Mouse (Mus musculus) hindbrain, embryonic 14.5 days (tissue): ENCODE results near the gene Foxn3. TPM values are rescaled to one million over a fixed set of nuclear protein-coding genes. Genes with fewer than 3 reads are reported as not detected.

Source experiments
- ATAC-seq: fragments of 200-750 bp; cut with Nextera tagmentation; 2 replicates; pipeline ENCODE4 v1.8.0; 2017; ENCODE audit warnings: moderate number of reproducible peaks, mild to moderate bottlenecking, moderate TSS enrichment, moderate library complexity; ENCODE audit not compliant: low FRiP score
- DNase-seq: peaks from one replicate; pipeline ENCODE4 v3.0.0-alpha.2; 2015; ENCODE audit warnings: low spot score
- H3K27ac ChIP-seq: fragments of 300-500 bp; sonication (generic); 2 replicates; pipeline ENCODE4 v1.5.1; 2014; ENCODE audit warnings: mild to moderate bottlenecking, moderate library complexity
- H3K27me3 ChIP-seq: fragments of 300-500 bp; sonication (generic); 2 replicates; pipeline ENCODE4 v1.6.1; 2014; ENCODE audit warnings: mild to moderate bottlenecking, low read length, mixed read lengths; ENCODE audit not compliant: control insufficient read depth, insufficient read depth
- H3K36me3 ChIP-seq: fragments of 300-500 bp; sonication (generic); replicated peaks from 2 replicates; pipeline ENCODE4 v1.6.1; 2014; ENCODE audit not compliant: control insufficient read depth, insufficient read depth
- H3K4me1 ChIP-seq: fragments of 300-500 bp; sonication (generic); replicated peaks from 2 replicates; pipeline ENCODE4 v1.6.1; 2014; ENCODE audit warnings: antibody characterized with exemption, low read length, mixed read lengths; ENCODE audit not compliant: control insufficient read depth, insufficient read depth
- H3K4me2 ChIP-seq: fragments of 300-500 bp; sonication (generic); replicated peaks from 2 replicates; pipeline ENCODE4 v1.6.1; 2014; ENCODE audit warnings: mild to moderate bottlenecking, moderate library complexity
- H3K4me3 ChIP-seq: fragments of 300-500 bp; sonication (generic); replicated peaks from 2 replicates; pipeline ENCODE4 v1.5.1; 2014; ENCODE audit warnings: mild to moderate bottlenecking, low read length
- H3K9ac ChIP-seq: fragments of 300-500 bp; sonication (generic); 2 replicates; pipeline ENCODE4 v1.6.1; 2014
- H3K9me3 ChIP-seq: fragments of 300-500 bp; sonication (generic); 2 replicates; pipeline ENCODE4 v1.6.1; 2016; ENCODE audit warnings: low read length; ENCODE audit not compliant: control insufficient read depth
- WGBS: fragments of 180-500 bp; shearing (Covaris S2); extraction: QIAGEN DNeasy Blood & Tissue Kit; methylation state at CpG from one replicate; pipeline ENCODE4 v1.1.7; 2014; 5-methylcytosine and 5-hydroxymethylcytosine counted together
- polyA plus RNA-seq: library from polyadenylated mRNA; unstranded; fragments of >200 nt; fragmentation: Nextera tagmentation; extraction: Ambion mirVana; gene quantifications from 2 replicates; pipeline ENCODE4 v1.2.1, GENCODE M21; 2014

The Foxn3 gene
- polyA plus RNA-seq, 1 experiment from 2014 or later = 84.9 TPM

GRCm38 (mm10) chr12:99407318-99407716, 156.1 kb downstream of the Foxn3 start:
- H3K4me1 ChIP-seq = 0 out of 2 replicates have a peak, but pooled peaks cover 4% of the 10 kb centered on the region
- H3K9me3 ChIP-seq = no peaks in the 10 kb centered on the region
- H3K27ac ChIP-seq = no peak overlapping the region
- no peak overlapping the region for H3K4me3 ChIP-seq
- WGBS = 72% methylated on average over 6 of the region's 6 CpGs
- no peak overlapping the region for H3K4me2 ChIP-seq
- no peak overlapping the region for H3K9ac ChIP-seq
- DNase-seq (no peak), ATAC-seq (no peak)
- no peaks in the 10 kb centered on the region for H3K27me3 ChIP-seq
- no peaks in the 10 kb centered on the region for H3K36me3 ChIP-seq

- Histone ChIP-seq H3K27ac (no peak overlapping the region), H3K9me3 (no peaks in the 10 kb centered on the region), H3K4me1 (0 out of 2 replicates have a peak, but pooled peaks cover 4% of the 10 kb centered on the region), H3K4me2 (no peak overlapping the region), H3K4me3 (no peak overlapping the region), H3K27me3 (no peaks in the 10 kb centered on the region), H3K9ac (no peak overlapping the region), H3K36me3 (no peaks in the 10 kb centered on the region)
- DNase-seq (no peak), ATAC-seq (no peak)
- whole genome bisulfite sequencing = 62% methylated on average over 15 of the region's 15 CpGs
These were observed 156.6 kb downstream of the Foxn3 start for GRCm38 (mm10) chr12:99406697-99407317.

- Histone ChIP-seq H3K9ac (no peak overlapping the region), H3K4me1 (0 out of 2 replicates have a peak, but pooled peaks cover 4% of the 10 kb centered on the region), H3K4me2 (no peak overlapping the region), H3K27ac (no peak overlapping the region), H3K4me3 (no peak overlapping the region), H3K36me3 (no peaks in the 10 kb centered on the region), H3K9me3 (no peaks in the 10 kb centered on the region), H3K27me3 (no peaks in the 10 kb centered on the region)
- no peak for DNase-seq
- peak; percentile 59; the same call in 1 of the 2 replicates for ATAC-seq
- WGBS = 15% methylated on average over 9 of the region's 9 CpGs
These were observed 157.1 kb downstream of the Foxn3 start for GRCm38 (mm10) chr12:99406254-99406653.

GRCm38 (mm10) chr12:99405401-99405800, 158.0 kb downstream of the Foxn3 start:
- WGBS = 78% methylated on average over 4 of the region's 4 CpGs

GRCm38 (mm10) chr12:99403004-99403403, 160.4 kb downstream of the Foxn3 start:
- Histone ChIP-seq H3K9ac (no peak overlapping the region), H3K4me1 (no peaks in the 10 kb centered on the region), H3K36me3 (no peaks in the 10 kb centered on the region), H3K27ac (no peak overlapping the region), H3K27me3 (no peaks in the 10 kb centered on the region), H3K9me3 (no peaks in the 10 kb centered on the region), H3K4me3 (no peak overlapping the region), H3K4me2 (no peak overlapping the region)
- WGBS = 96% methylated on average over 5 of the region's 5 CpGs
- ATAC-seq (no peak), DNase-seq (no peak)

More at GRCm38 (mm10) chr12:99405401-99405800, 158.0 kb downstream of the Foxn3 start:
- no peak for DNase-seq
- H3K9me3 ChIP-seq = no peaks in the 10 kb centered on the region
- H3K9ac ChIP-seq = no peak overlapping the region
- H3K36me3 ChIP-seq = no peaks in the 10 kb centered on the region
- no peak overlapping the region for H3K4me3 ChIP-seq
- ATAC-seq = no peak
- no peak overlapping the region for H3K4me2 ChIP-seq
- H3K27me3 ChIP-seq = no peaks in the 10 kb centered on the region
- H3K27ac ChIP-seq = no peak overlapping the region
- H3K4me1 ChIP-seq = 0 out of 2 replicates have a peak, but pooled peaks cover 4% of the 10 kb centered on the region

- Histone ChIP-seq H3K4me3 (no peak overlapping the region), H3K4me2 (no peak overlapping the region), H3K27ac (no peak overlapping the region), H3K36me3 (no peaks in the 10 kb centered on the region), H3K9ac (no peak overlapping the region), H3K4me1 (no peaks in the 10 kb centered on the region), H3K9me3 (no peaks in the 10 kb centered on the region), H3K27me3 (no peaks in the 10 kb centered on the region)
- WGBS = 97% methylated on average over 8 of the region's 8 CpGs
- ATAC-seq = no peak
- DNase-seq = no peak
These were observed 162.5 kb downstream of the Foxn3 start for GRCm38 (mm10) chr12:99400907-99401306.

- ATAC-seq = no peak
- no peaks in the 10 kb centered on the region for H3K9me3 ChIP-seq
These were observed 163.8 kb downstream of the Foxn3 start for GRCm38 (mm10) chr12:99399575-99399974.

GRCm38 (mm10) chr12:99396461-99396860, 166.9 kb downstream of the Foxn3 start:
- no peak overlapping the region for H3K4me3 ChIP-seq
- 89% methylated on average over 1 of the region's 1 CpGs for WGBS
- no peaks in the 10 kb centered on the region for H3K36me3 ChIP-seq
- no peak for DNase-seq
- no peaks in the 10 kb centered on the region for H3K27me3 ChIP-seq
- no peak overlapping the region for H3K27ac ChIP-seq
- no peaks in the 10 kb centered on the region for H3K9me3 ChIP-seq
- H3K9ac ChIP-seq = no peak overlapping the region
- peaks cover 3% of the 10 kb centered on the region for H3K4me1 ChIP-seq
- H3K4me2 ChIP-seq = no peak overlapping the region
- ATAC-seq = no peak

More at GRCm38 (mm10) chr12:99399575-99399974, 163.8 kb downstream of the Foxn3 start:
- H3K27ac ChIP-seq = no peak overlapping the region
- no peaks in the 10 kb centered on the region for H3K4me1 ChIP-seq
- no peak for DNase-seq
- no peaks in the 10 kb centered on the region for H3K27me3 ChIP-seq
- WGBS = 78% methylated on average over 4 of the region's 4 CpGs
- H3K9ac ChIP-seq = no peak overlapping the region
- no peaks in the 10 kb centered on the region for H3K36me3 ChIP-seq
- H3K4me2 ChIP-seq = no peak overlapping the region
- no peak overlapping the region for H3K4me3 ChIP-seq

GRCm38 (mm10) chr12:99395082-99395481, 168.3 kb downstream of the Foxn3 start:
- 88% methylated on average over 3 of the region's 3 CpGs for WGBS
- no peak overlapping the region for H3K9ac ChIP-seq
- H3K9me3 ChIP-seq = no peaks in the 10 kb centered on the region
- H3K4me1 ChIP-seq = peaks cover 9% of the 10 kb centered on the region
- H3K4me2 ChIP-seq = no peak overlapping the region
- no peak for ATAC-seq
- no peak for DNase-seq
- no peak overlapping the region for H3K4me3 ChIP-seq
- no peaks in the 10 kb centered on the region for H3K27me3 ChIP-seq
- no peaks in the 10 kb centered on the region for H3K36me3 ChIP-seq
- no peak overlapping the region for H3K27ac ChIP-seq
